Mouse (Mus musculus): Measurements from ENCODE around the gene Sema6d.

The Sema6d gene

GRCm38 (mm10) chr2:124089813-124090230 is at the start of gene Sema6d:
Gene Sema6d (plus strand): TSS chr2:124089969.
- DNase-seq (ENCODE audit: low spot score in 2 of 2) = peak in 1 of 2 experiments; percentile 58

DNA sequence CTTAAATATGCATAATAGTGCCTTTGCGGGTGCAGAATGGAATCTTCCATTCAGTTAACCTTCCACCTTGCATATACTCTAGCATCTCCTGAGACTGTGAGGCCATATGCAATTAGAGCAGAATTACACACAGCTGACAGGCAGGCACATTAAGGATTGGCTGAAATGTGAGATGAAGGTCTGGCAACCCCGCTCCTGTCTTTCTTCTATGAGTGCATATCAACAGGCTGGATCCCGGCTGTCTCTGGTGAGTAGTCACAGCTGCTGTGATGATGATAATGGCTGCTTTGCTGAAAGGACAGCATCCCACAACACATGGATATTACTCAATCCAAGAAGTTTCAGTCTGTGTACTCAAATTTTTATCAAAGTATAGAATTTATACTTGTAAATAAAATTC is 29.9 kb upstream of the Sema6d start:
- DNase-seq (ENCODE audit: low spot score in 2 of 2) = no peak

DNA sequence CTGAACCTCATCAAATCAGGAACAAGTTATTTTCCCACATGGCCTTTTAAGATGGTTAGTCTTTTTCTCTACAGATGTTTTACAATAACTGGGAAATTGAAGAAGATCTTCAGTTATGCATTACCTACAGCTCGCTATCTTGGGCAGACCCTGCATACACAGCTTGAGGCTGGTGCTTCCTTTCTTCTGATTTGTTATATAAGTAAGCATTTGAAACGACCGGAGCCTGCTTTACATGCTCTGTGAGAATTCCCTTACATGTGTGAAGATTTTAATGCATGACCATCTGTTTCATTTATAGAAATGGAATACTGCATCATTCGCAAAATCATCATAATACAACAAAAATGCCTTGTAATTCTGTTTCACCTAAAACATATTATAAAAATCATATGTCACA is 21.4 kb upstream of the Sema6d start:
- DNase-seq (ENCODE audit: low spot score in 2 of 2) = no peak

GRCm38 (mm10) chr2:124070664-124071063 is 19.1 kb upstream of the Sema6d start:
- DNase-seq (ENCODE audit: low spot score in 2 of 2) = no peak

GRCm38 (mm10) chr2:124071380-124071779 is 18.4 kb upstream of the Sema6d start:
- DNase-seq (ENCODE audit: low spot score in 2 of 2) = no peak

DNA sequence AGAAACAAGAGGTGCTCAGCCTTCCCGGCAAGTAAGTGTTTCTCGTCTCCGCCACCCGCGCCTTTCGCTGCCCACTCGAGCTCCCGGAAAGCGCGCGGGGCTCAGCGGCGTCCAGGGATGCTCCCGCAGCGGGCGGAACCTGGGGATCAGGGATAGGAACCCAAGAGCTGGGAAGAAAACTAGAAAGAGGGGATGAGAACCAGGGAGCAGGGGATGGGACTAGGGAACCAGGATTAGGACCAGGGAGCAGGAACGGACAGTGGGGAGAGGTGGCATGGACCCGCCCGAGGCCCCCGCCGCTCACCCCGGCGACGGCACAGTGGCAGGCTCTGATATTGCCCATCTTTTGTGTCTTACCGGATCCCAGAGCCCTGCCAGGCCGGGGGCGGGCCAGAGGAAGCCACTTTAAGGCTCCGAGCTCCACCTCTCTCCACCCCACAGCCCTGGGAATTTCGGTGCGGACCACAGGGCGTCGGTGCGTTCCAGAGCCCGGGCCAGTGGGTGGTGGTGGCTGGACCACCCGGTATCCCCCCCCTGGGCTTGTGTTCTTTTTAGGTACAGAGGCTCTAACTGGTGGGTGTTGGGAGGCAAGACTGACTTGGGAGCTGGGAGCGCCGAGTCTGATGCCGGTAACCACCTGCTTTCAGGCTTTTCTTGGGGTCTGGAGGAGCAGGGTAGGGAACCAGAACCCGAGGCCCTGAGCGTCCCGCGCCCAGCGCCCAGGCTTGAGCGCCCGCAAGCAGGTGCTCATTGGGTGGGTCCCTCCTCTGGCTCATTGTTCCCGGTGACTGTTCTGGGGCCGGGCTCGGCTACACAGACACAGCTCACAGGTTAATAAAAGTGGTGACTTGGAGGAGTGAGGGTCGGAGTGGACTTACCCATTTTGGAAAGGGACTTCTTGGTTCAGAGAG is 717 bp downstream of the Sema6d start:
- DNase-seq (ENCODE audit: low spot score in 2 of 2) = peak in 1 of 2 experiments; percentile 58

DNA sequence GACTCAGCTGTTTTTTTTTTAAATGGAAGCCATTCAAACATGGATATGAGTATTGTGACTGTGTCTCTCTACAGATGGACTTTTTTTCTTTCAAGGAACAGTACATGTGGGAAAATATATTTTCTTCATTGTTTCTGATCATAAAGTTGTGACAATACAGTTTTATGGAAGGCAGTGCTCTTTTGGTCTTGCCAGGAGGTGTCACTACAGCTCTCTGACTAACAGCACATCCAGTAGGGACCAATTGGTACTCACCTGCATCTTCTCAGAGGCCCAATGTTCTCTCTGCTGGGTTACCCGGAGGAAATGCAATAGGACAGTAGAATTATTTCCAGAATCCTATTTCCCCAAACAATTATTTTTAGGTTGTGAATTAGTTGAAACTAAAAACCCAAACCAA is 9.9 kb downstream of the Sema6d start:
- DNase-seq (ENCODE audit: low spot score in 2 of 2) = no peak

GRCm38 (mm10) chr2:124100486-124101200 is 10.9 kb downstream of the Sema6d start:
- DNase-seq (ENCODE audit: low spot score in 2 of 2) = no peak

GRCm38 (mm10) chr2:124101201-124101517 is 11.4 kb downstream of the Sema6d start:
- DNase-seq (ENCODE audit: low spot score in 2 of 2) = no peak

DNA sequence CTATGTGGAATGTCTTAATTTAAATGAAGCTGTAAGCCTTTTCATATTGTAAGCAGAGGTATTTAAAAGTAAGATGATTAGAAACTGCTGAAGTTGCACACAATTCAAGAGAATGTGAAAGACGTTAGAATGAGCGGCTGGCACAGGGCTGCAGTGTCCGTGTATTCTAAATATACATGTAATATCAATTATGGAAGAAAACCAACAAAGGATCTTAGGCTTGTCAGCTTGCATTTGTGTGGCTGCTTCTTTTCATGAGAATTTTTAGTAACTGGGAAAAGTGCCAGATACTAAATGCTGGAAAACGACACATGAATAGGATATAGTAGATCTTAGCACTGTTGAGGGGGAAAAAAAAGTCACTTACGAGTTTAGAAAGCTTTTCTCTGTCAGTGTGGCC is 11.8 kb downstream of the Sema6d start:
- DNase-seq (ENCODE audit: low spot score in 2 of 2) = no peak

GRCm38 (mm10) chr2:124103277-124103676 is 13.5 kb downstream of the Sema6d start:
- no peak for DNase-seq (ENCODE audit: low spot score in 2 of 2)

DNA sequence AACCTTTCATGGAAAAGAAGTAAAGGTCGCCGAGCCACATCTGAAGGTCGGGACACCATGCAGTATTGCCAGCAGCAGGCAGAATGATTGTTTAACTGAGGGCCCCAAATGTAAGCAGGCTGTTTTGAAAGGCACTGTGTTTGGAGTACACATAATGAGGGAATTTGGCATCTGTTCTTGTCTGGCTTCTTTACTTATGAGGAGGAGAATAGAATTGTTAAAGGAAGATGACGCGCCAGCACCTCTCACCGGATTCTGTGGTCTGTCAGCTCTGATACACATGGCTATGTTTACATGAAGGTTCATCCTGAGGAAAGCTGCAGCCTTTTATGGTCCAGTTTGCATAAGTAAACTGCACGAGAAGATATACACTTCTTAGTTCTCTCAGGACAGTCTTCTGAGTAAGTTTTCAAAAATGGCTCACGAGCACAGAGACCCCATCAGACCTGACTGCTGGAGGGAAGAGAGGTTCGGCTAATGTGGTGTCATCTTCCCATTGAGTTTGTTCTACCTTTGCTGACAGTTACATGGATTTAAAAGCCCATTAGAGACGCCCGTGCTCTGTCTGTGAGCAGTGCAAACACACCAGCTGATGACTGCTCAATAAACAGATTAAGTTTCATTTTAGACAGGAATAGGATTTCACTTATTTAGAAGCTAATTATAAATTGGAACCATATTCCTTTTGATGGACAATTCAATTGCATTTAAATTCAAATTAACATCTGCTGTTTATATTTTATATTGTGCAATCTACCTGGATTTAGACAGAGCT is 28.9 kb downstream of the Sema6d start:
- DNase-seq (ENCODE audit: low spot score in 2 of 2) = no peak

- no peak for DNase-seq (ENCODE audit: low spot score in 2 of 2)
These were observed 30.6 kb downstream of the Sema6d start for GRCm38 (mm10) chr2:124120355-124120754.

DNA sequence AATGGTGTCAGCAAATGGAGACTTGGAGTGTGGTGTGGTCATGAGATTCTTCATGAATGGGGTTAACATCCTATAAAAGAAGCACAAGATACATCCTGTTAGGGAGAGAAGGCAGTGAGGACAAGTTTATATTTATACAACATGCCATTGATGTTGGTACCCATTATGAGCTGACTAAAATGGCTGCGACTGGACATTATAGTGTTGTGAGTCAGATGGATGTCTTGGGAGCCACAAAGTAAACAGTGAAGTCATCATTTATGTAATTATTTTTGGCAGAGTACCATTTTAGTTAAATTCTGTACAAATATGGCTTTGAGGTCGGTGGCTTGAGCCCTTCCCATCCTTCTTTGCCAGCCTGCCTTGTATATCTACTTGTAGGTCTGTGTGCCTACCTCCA is 31.8 kb downstream of the Sema6d start:
- DNase-seq (ENCODE audit: low spot score in 2 of 2) = no peak

DNA sequence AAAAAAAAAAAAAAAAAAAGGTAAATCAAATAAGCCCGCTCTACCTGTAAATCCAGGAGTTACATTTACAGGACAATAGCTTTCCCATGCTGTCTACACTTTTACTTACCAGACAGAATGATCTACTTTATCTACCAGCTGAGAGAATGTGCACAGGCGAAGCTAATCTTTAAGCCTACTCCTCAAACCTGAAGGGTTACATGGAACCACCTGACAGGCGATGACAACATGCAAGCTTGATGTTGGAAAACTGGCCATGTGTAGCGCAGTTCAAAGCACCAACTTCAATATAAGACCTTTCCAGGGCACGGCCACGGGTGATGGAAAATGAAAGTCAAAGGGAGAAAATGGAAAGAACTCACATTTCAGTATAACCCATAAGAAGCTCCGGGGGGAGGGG is 35.7 kb downstream of the Sema6d start:
- no peak for DNase-seq (ENCODE audit: low spot score in 2 of 2)

DNA sequence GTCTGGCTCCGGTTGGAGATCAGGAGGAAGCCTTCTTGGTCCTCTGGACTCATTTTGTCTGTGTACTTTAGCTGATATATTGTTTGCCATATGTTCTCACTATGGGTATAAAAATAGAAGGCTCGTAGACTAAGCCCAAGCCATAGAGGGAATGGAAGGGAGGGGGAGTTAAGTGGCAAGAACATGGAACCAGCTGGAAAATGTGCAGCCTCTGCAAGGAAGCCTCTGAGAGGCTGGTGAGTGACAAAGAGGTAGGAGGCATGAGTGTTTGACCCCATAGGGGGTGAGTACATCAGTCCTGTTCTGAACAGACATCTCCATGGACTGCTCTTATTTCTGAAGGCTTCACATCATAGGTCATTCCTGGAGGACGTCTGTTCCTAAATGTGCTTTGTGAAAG is 37.1 kb downstream of the Sema6d start:
- DNase-seq (ENCODE audit: low spot score in 2 of 2) = no peak

- no peak for DNase-seq (ENCODE audit: low spot score in 2 of 2)
These were observed 41.1 kb downstream of the Sema6d start for GRCm38 (mm10) chr2:124130876-124131275.

GRCm38 (mm10) chr2:124141510-124142044 is 51.8 kb downstream of the Sema6d start:
- DNase-seq (ENCODE audit: low spot score in 2 of 2) = no peak

GRCm38 (mm10) chr2:124145528-124145927 is 55.8 kb downstream of the Sema6d start:
- DNase-seq (ENCODE audit: low spot score in 2 of 2) = no peak

- no peak for DNase-seq (ENCODE audit: low spot score in 2 of 2)
These were observed 68.4 kb downstream of the Sema6d start for GRCm38 (mm10) chr2:124158158-124158557.

- no peak for DNase-seq (ENCODE audit: low spot score in 2 of 2)
These were observed 72.3 kb downstream of the Sema6d start for GRCm38 (mm10) chr2:124162001-124162599.

DNA sequence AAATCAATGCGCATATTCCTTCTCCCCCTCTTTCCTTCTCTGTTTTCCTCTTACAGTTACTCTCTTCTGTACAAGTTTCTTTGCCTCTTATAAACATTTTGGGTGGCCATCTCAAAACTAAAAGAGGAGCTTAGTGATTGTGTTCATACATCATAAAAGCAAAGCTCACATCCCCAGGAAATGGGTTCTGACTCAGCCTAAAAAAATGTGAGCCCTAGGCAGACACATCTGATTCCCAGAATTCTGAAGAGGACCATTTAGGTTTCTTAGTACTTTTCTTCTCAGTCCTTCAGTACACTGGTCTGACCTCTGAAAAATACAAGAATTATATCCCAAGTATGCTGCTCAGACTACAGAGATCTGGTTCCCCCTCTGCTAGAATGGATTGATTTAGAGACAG is 78.6 kb downstream of the Sema6d start:
- no peak for DNase-seq (ENCODE audit: low spot score in 2 of 2)
